Mouse (Mus musculus) E14TG2a.4 (cell line): ENCODE measurements at regions not wholly inside any gene's neighbourhood (a gene's known extent, or its start where the extent isn't known, plus 50 kb on each side); places are given as distances from the start of the nearest gene placed in this dataset.

Experiments used
- CTCF ChIP-seq: conservative IDR thresholded peaks from 2 replicates; pipeline ENCODE4 v1.5.1; 2014; ENCODE audit warnings: low read length
- NANOG ChIP-seq: IDR thresholded peaks from 2 replicates; pipeline ENCODE4 v1.6.1; 2014; ENCODE audit warnings: borderline replicate concordance, low read length, mixed read lengths

DNA sequence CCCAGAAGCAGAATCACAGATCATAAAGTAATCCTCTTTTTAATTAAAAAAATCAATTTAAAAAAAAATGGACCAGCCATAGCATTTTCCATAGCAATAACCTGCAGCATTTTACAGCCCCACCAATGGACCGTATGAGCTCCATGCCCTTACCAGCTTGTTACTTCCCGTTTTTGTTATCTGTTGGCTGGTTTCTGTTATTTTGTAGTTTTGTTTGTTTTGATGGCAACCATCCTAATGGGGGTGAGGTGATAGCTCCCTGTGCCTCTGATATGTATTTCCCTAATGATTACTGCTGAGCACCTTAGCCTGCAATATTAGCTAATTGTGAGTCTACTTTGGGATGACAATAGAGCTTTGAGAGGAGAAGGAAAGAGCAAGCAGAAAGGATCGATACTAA, 504.1 kb upstream of the Adam5 start:
- TF ChIP-seq CTCF, result no peak
- TF ChIP-seq NANOG, result no peak
